Mouse (Mus musculus): ENCODE data around the gene Stk4.

DNA sequence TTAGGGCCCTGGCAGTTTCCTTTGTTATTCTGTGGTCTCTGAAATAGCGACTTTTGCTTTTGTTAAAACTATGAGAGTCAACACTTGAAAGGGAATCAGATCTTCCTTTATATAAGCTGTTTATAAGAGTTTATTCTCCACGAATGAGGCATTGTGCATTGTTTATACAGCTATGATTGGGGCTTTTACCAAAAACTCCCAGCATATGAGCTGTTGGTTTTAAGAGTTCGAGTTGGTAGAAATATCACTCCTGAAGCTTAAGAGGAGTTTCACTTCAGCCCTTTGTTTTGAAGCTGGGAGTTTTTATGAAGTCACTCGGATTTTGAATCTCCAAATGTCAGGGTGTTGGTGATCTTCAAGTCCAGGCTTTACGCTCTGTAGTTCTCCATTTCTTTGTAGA, 7.8 kb downstream of the Stk4 start:
- TF ChIP-seq CTCF (IDR thresholded peaks at IDR 0.05; ENCODE audit: control insufficient read depth, insufficient read depth, insufficient replicate concordance, low read depth, low read length): no peak
- no peak for TF ChIP-seq POLR2A (IDR thresholded peaks at IDR 0.05; ENCODE audit: control insufficient read depth, low read depth, low read length)

Data from testis, adult 2 months (tissue).